Mouse (Mus musculus): ENCODE results near the gene H2afv. TPM values are rescaled to one million over a fixed set of nuclear protein-coding genes. Genes with fewer than 3 reads are reported as not detected.
A peak's percentile ranks its signal among the peaks of the same experiment; 100 is the strongest.

H2afv gene
- 520 and 591 TPM in 2 replicates for polyA plus RNA-seq (2016; fragmentation: Nextera tagmentation; extraction: Ambion mirVana)

DNA sequence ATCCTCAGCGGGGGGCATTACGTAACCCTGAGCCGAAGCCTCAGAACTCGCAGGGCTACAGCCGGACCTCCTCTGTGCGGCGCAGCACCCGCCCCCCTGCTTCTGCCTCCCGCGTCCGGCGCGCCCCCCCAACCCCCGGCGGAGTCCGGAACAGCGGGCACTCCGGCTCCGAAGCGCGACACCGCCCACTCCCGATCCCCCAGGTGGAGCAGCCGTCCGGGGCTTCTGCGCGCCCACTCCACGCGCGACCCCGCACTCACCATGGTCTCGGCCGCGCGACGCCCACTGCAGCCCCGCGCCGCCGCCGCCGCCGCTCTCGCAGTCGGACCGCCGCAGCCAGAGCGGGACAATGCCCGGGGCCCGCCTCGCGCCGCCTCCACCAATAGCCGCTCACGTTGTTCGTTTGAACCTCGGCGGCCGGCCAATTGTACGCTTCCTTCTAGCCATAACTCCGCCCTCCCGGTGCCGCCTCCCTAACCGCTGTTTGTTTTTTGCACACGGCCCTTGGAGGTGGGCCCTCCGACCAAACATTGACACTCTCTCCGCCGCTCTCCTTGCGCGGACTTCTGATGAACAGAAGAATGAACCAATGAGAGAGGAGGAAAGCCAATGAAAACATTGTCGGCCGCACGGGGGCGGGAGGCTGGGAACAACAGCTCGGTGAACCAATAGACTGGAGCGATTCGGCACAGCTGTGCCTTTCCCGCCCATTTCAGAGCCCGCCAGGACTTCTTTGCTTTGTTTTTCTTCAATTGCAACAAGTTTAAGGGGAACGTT is at the start of gene H2afv:
H2afv (minus strand) TSS at position 367 of the 777 bp plus-strand sequence.
- Histone ChIP-seq H3K27ac (peak within 1 kb of the TSS; percentile 94), H3K36me3 (0 out of 2 replicates have a peak, but pooled peaks cover 4% of the 10 kb centered on the region), H3K9ac (peak within 1 kb of the TSS; percentile 91), H3K4me1 (peaks cover 7% of the 10 kb centered on the region), H3K27me3 (no peaks in the 10 kb centered on the region), H3K9me3 (replicated peaks) (no peaks in the 10 kb centered on the region), H3K4me3 (peak within 1 kb of the TSS; percentile 79), H3K4me2 (replicated peaks) (peak within 1 kb of the TSS; percentile 70)
- peak; percentile 100 for ATAC-seq (ENCODE audit: low FRiP score)
- 2% methylated on average over 78 of the region's 80 CpGs for WGBS

DNA sequence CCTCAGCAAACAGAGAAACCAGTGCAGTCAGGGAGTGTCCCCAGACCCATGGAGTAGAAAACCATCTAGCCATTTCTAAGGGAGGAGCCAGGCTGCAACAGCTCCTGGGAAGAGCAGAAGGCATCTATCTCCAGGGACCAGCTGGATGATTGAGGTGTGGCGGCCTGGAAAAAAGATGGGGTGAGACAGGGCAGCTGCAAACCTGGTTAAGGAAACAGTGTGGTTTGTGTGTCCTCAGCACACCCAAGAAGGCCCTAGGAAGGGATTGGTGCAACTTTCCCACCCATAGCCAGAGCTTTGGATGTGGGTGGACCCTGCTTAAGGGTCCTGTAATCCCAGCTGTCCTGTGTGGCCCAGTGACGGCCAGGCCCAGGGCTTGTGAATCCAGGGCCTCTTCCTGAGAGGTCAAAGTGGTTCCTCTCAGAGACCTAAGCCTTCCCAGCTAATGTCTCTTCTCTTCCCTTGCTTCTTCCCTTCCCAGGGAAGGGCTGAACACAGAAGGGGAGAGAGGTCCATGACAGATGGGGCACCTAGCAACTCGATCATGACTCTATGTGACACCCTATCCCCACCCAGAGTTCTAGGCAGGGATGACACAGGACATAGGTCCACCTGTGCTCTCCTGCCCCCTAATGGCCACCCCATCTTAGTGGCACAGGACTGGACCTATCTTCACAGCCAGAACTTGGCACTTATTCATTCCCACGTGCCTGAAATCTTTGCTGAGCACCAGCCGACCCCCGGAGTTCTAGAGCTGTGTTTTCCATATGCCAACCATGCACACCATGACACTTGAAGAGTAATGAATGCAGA is 45.7 kb upstream of the H2afv start:
- Histone ChIP-seq H3K4me1 (0 out of 2 replicates have a peak, but pooled peaks cover 3% of the 10 kb centered on the region), H3K9ac (no peak overlapping the region), H3K36me3 (no peaks in the 10 kb centered on the region), H3K27ac (no peak overlapping the region), H3K27me3 (no peaks in the 10 kb centered on the region), H3K9me3 (replicated peaks) (no peaks in the 10 kb centered on the region), H3K4me3 (no peak overlapping the region), H3K4me2 (replicated peaks) (no peak overlapping the region)
- 66% methylated on average over 6 of the region's 6 CpGs for WGBS
- ATAC-seq (ENCODE audit: low FRiP score) = no peak

DNA sequence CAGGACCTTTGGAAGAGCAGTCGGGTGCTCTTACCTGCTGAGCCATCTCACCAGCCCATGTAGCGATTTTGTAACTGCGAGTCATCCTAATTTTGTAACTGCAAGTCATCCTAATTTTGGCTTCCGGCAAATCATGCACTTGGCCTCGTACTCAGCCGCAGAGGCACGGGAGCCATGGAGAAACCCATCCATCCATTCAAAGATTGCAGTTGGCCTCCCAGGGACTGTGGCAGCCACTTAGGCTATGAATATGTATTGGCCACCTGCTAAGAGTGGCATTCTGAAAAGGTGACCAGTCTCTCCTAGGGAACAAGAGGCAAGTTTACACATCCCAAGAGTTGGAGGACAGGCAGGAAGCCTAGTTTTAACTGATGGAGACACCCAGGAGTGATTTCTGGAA is 45.0 kb upstream of the H2afv start:
- H3K4me2 ChIP-seq (replicated peaks) = no peak overlapping the region
- 69% methylated on average over 7 of the region's 7 CpGs for WGBS
- H3K36me3 ChIP-seq = no peaks in the 10 kb centered on the region
- 0 out of 2 replicates have a peak, but pooled peaks cover 6% of the 10 kb centered on the region for H3K4me1 ChIP-seq
- no peak for ATAC-seq (ENCODE audit: low FRiP score)
- no peak overlapping the region for H3K9ac ChIP-seq
- no peaks in the 10 kb centered on the region for H3K9me3 ChIP-seq (replicated peaks)
- no peak overlapping the region for H3K4me3 ChIP-seq
- H3K27me3 ChIP-seq = no peaks in the 10 kb centered on the region
- H3K27ac ChIP-seq = no peak overlapping the region

- Histone ChIP-seq H3K9ac (no peak overlapping the region), H3K36me3 (no peaks in the 10 kb centered on the region), H3K9me3 (replicated peaks) (no peaks in the 10 kb centered on the region), H3K4me2 (replicated peaks) (no peak overlapping the region), H3K4me1 (0 out of 2 replicates have a peak, but pooled peaks cover 6% of the 10 kb centered on the region), H3K27ac (no peak overlapping the region), H3K4me3 (no peak overlapping the region), H3K27me3 (no peaks in the 10 kb centered on the region)
- ATAC-seq (ENCODE audit: low FRiP score) = no peak
- 93% methylated on average over 5 of the region's 5 CpGs for WGBS
Observed at GRCm38 (mm10) chr11:6488041-6488684, 43.9 kb upstream of the H2afv start.

DNA sequence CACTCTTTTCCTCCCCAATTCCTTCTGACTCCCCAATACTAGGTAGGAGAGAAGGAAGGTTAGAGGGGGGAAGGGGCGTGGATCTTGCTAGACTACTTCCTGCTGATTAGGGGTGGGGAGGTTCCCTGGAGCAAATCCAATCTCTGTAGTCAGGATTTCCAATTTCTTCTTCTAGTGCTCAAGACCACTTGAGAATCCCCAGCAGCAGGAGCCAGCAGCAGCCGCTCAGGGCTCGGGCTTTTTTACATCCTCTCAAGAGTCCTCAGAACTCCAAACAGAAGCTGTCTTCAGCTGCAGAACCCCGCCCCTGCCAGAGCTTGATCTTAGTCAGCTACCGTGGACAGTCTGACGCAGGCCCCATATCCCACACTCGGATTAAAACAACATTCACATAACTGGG is 43.3 kb upstream of the H2afv start:
- H3K4me2 ChIP-seq (replicated peaks) = no peak overlapping the region
- H3K9me3 ChIP-seq (replicated peaks) = no peaks in the 10 kb centered on the region
- H3K27me3 ChIP-seq = no peaks in the 10 kb centered on the region
- 0 out of 2 replicates have a peak, but pooled peaks cover 6% of the 10 kb centered on the region for H3K4me1 ChIP-seq
- no peak for ATAC-seq (ENCODE audit: low FRiP score)
- WGBS = 64% methylated on average over 7 of the region's 7 CpGs
- no peaks in the 10 kb centered on the region for H3K36me3 ChIP-seq
- H3K4me3 ChIP-seq = no peak overlapping the region
- H3K9ac ChIP-seq = no peak overlapping the region
- no peak overlapping the region for H3K27ac ChIP-seq

DNA sequence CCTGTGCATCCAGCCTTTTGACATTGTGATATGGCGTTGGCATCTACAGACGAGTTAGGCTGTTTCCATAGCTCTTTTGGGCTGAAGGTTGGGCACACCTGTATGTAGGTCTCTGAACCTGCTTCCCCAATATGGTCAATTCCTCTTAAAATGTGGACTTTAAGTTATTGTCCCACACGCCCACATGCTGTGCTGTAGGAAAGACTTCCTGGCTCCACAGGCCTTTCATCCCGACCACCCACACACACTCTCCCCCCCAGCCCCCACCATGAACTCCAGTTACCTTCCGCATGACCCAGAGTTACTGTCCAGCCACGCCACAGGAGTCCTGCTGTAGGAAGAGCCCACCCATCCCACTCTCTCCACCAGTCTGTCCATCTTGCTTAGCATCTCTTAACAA is 42.7 kb upstream of the H2afv start:
- ATAC-seq (ENCODE audit: low FRiP score) = no peak
- Histone ChIP-seq H3K4me1 (0 out of 2 replicates have a peak, but pooled peaks cover 6% of the 10 kb centered on the region), H3K4me3 (no peak overlapping the region), H3K4me2 (replicated peaks) (no peak overlapping the region), H3K36me3 (no peaks in the 10 kb centered on the region), H3K9me3 (replicated peaks) (no peaks in the 10 kb centered on the region), H3K27me3 (no peaks in the 10 kb centered on the region), H3K9ac (no peak overlapping the region), H3K27ac (no peak overlapping the region)
- WGBS = 56% methylated on average over 6 of the region's 6 CpGs

DNA sequence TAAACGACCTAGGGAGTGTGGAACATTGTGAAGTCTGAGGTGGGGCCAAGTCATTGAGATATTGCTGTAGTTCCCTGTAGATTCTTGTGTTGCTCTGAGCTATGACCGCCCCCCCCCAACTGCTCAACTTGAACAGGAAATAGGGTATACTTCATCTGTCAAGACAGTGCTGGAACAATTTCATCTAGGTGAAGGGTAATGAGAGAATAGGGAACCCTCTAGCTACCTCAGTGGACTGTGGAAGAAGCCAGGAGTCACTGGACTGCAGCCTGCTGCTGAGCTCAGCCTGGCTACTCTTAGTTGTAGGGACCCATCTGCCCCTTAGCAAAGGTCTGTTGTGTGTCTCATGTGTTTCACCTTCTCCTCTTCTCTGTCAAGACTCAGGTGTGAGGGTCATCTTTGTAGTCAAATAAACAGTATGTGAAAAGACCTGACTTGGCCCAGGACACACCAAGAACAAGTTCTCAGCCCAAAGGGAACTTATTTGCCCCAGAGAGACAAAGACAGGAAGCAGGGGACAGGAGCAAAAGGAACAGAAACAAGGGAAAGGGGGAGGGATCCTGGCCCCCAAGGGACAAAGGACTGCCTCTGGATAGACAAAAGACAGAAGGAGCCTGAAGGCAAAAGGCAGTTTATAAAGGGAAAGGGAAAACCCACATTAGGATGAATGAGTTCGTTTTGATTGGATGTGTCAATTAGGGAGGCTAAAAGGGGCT is 40.2 kb upstream of the H2afv start:
- no peak overlapping the region for H3K27ac ChIP-seq
- ATAC-seq (ENCODE audit: low FRiP score) = no peak

GRCm38 (mm10) chr11:6483103-6483502 is 38.9 kb upstream of the H2afv start:
- 0 out of 2 replicates have a peak, but pooled peaks cover 3% of the 10 kb centered on the region for H3K4me1 ChIP-seq
- WGBS = 90% methylated on average over 2 of the region's 2 CpGs

More for the DNA sequence above, 40.2 kb upstream of the H2afv start:
- WGBS = 58% methylated on average over 3 of the region's 3 CpGs
- 0 out of 2 replicates have a peak, but pooled peaks cover 3% of the 10 kb centered on the region for H3K4me1 ChIP-seq
- H3K9me3 ChIP-seq (replicated peaks) = no peaks in the 10 kb centered on the region
- no peak overlapping the region for H3K4me2 ChIP-seq (replicated peaks)
- no peak overlapping the region for H3K4me3 ChIP-seq
- no peaks in the 10 kb centered on the region for H3K36me3 ChIP-seq
- no peaks in the 10 kb centered on the region; the same call in 1 of the 2 replicates for H3K27me3 ChIP-seq
- no peak overlapping the region for H3K9ac ChIP-seq

GRCm38 (mm10) chr11:6481669-6482185 is 37.5 kb upstream of the H2afv start:
- Histone ChIP-seq H3K4me1 (0 out of 2 replicates have a peak, but pooled peaks cover 3% of the 10 kb centered on the region), H3K9ac (no peak overlapping the region), H3K9me3 (replicated peaks) (no peaks in the 10 kb centered on the region), H3K27ac (no peak overlapping the region), H3K4me3 (no peak overlapping the region), H3K36me3 (no peaks in the 10 kb centered on the region), H3K4me2 (replicated peaks) (no peak overlapping the region), H3K27me3 (no peaks in the 10 kb centered on the region; the same call in 1 of the 2 replicates)
- no peak for ATAC-seq (ENCODE audit: low FRiP score)
- 67% methylated on average over 6 of the region's 6 CpGs for WGBS

More at GRCm38 (mm10) chr11:6483103-6483502, 38.9 kb upstream of the H2afv start:
- Histone ChIP-seq H3K9ac (no peak overlapping the region), H3K27me3 (no peaks in the 10 kb centered on the region; the same call in 1 of the 2 replicates), H3K4me3 (no peak overlapping the region), H3K9me3 (replicated peaks) (no peaks in the 10 kb centered on the region), H3K4me2 (replicated peaks) (no peak overlapping the region), H3K27ac (no peak overlapping the region), H3K36me3 (no peaks in the 10 kb centered on the region)
- no peak for ATAC-seq (ENCODE audit: low FRiP score)

GRCm38 (mm10) chr11:6480681-6481405 is 36.6 kb upstream of the H2afv start:
- Histone ChIP-seq H3K4me1 (0 out of 2 replicates have a peak, but pooled peaks cover 3% of the 10 kb centered on the region), H3K36me3 (no peaks in the 10 kb centered on the region), H3K9me3 (replicated peaks) (no peaks in the 10 kb centered on the region), H3K4me3 (no peak overlapping the region), H3K9ac (no peak overlapping the region), H3K27me3 (no peaks in the 10 kb centered on the region; the same call in 1 of the 2 replicates), H3K27ac (no peak overlapping the region), H3K4me2 (replicated peaks) (no peak overlapping the region)
- 81% methylated on average over 13 of the region's 13 CpGs for WGBS
- no peak for ATAC-seq (ENCODE audit: low FRiP score)

DNA sequence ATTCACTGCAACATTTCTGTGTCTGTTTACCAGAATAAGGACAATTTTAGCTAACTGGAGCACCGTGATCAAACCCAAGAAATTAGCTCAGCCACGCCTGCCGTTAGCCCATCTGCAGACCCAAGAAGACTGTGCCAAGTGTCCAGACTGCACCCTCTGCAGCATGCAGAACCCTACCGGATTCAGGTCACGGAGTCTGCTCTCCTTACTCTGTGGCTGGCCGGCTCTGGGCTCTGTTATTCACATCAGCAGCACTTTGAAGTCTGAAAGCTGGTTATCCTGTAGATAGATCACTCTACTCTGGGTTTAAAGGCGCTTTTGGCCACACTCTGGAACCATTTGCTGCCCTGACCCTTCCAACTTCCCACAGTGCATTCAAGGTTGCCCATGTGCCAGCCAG is 35.9 kb upstream of the H2afv start:
- no peaks in the 10 kb centered on the region for H3K9me3 ChIP-seq (replicated peaks)
- H3K4me2 ChIP-seq (replicated peaks) = no peak overlapping the region
- H3K36me3 ChIP-seq = no peaks in the 10 kb centered on the region
- H3K4me3 ChIP-seq = no peak overlapping the region
- H3K27me3 ChIP-seq = no peaks in the 10 kb centered on the region; the same call in 1 of the 2 replicates
- no peak for ATAC-seq (ENCODE audit: low FRiP score)
- H3K27ac ChIP-seq = no peak overlapping the region
- H3K9ac ChIP-seq = no peak overlapping the region
- 0 out of 2 replicates have a peak, but pooled peaks cover 3% of the 10 kb centered on the region for H3K4me1 ChIP-seq
- WGBS = 76% methylated on average over 7 of the region's 7 CpGs
